Mouse (Mus musculus) right cerebral cortex, postnatal 4 days (tissue): ENCODE measurements at regions not wholly inside any gene's neighbourhood (a gene's known extent, or its start where the extent isn't known, plus 50 kb on each side); places are given as distances from the start of the nearest gene placed in this dataset.

Source experiments
- DNase-seq: peaks from one replicate; pipeline ENCODE4 v3.0.0-alpha.2; 2022

GRCm38 (mm10) chr2:163138688-163139385 is 51.2 kb upstream of the Gtsf1l start:
- DNase-seq: no peak

- DNase-seq: no peak
These were observed 55.2 kb upstream of the Gtsf1l start for GRCm38 (mm10) chr2:163142762-163143388.

DNA sequence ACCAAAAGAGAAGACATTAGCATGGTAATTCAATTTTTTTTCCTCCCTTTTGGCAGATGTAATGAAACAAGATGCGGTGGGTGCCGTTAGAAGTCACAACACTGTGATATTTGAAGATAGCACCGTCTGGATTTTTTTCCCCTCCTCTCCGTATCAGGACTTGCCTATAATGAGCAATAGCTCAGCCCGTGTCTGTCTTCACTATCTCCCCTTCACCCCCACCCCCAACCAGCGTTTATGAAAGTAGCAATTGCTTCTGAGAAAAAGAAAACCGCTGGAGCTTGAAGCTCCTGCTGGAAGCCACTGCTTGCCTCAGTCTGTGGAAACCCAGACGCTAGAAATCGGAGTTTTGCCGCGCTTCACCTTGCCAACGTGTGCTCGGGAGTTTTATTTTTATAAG is 55.8 kb upstream of the Gtsf1l start:
- no peak for DNase-seq

DNA sequence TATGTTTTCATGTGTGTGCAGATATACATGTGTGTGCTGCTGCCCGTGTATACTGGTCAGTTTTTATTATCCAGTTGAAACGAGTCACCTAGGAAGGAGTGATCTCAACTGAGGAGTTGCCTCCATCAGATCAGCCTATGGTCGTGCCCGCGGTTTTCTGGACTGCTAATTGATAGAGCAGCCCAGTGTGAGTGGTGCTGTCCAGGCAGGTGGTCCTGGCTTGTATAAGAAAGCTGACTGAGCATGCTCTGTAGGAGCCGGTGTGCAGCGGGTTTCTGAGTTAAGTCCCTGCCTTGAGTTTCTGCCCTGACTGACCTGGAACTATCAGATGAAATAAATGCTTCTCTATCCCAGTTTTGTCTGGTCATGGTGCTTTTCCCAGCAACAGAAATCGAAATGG is 56.9 kb upstream of the Tox2 start:
- no peak for DNase-seq

DNA sequence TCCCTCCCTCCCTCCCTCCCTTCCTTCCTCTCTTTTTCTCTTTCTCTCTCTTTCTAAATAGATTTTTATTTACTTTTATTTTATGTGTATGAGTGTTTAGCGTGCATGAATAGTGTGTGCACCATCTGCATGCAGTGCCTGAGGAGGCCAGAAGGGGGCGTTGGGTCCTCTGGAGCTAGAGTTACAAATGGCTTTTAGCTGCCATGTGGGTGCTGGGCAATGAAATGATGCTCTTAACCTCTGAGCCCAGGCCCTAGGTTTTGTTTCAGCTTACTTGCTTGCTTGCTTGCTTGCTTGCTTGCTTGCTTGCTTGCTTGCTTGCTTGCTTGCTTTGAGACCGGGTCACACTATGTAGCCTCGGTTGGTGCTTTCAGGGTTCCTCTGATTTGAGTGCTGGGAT is 56.4 kb upstream of the Tox2 start:
- DNase-seq: no peak

DNA sequence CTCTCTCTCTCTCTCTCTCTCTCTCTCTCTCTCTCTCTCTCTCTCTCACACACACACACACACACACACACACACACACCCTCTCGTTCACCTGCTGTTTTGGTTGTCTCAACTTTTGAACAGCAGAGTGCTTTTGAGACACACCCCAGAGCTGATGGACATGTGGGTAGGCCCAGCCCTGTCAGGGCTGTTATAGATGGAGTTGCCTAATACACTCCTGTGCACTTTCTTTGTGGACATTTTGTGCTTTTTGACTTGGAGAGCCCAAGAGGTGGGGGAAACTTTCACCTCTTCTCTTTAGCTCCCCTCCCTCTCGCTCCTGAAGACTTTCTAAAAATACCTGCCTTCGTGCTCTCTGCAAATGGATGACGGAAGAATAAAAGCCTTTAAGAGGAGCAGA is 55.5 kb upstream of the Tox2 start:
- no peak for DNase-seq

DNA sequence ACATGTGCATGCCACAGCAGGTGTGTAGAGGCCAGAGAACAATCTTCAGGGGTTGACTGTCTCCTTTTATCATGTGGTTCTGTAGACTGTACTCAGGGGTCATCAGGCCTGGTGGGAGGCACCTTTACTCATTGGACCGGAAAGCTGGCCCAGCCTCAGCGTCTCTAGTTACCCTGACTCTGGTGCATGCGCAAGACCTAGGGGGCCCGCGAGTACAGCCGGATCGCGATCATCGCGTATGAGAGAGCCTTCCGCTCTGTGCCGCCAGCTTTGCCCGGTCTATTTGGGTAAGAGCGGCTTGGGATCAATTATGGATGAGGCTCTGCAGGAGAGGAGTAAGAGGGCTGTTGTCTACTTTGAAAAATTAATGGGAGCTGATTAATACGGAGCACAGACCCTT is 51.9 kb upstream of the Tox2 start:
- DNase-seq: no peak

DNA sequence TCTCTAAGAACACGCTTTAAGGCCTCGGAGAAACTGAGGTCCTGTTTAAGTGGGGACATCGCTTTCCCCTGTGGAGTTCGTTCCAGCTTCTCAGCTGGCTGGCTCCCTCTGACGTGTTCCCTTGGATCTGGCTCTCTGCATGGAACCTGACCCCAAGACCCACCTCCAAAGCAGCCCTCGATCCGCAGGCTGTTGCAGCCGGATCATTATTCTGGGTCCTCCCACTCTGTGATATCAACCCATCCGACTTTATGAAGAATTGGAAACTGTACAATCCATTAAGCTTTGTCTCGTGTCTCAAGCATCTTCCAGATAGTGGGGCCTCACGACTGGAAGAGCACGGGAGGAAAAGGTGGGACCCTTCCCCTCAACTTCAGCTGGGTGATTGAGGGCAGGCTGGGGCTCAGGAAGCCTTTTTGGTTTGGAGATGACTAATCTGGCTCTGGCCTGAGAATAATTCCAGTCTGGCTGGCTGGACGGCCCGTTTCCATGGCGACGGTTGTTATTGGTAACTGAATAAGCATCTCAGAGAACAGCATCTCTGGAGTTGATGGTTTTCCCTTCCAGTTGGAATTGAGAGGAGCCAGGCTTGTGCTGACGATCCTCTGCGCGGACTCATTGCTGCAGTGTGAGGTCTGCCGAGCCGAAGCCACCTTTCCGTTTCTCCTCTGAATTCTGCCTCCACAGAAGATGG is 50.4 kb upstream of the Tox2 start:
- DNase-seq: peak; percentile 93
